Mouse (Mus musculus): ENCODE measurements around the gene Sept6.
A peak's percentile ranks its signal among the peaks of the same experiment; 100 is the strongest.
"Not testable (repeated sequence)": the region's sequence is repeated elsewhere in the genome, so short reads cannot be mapped to it uniquely, and the experiment has no call there.

The Sept6 gene

DNA sequence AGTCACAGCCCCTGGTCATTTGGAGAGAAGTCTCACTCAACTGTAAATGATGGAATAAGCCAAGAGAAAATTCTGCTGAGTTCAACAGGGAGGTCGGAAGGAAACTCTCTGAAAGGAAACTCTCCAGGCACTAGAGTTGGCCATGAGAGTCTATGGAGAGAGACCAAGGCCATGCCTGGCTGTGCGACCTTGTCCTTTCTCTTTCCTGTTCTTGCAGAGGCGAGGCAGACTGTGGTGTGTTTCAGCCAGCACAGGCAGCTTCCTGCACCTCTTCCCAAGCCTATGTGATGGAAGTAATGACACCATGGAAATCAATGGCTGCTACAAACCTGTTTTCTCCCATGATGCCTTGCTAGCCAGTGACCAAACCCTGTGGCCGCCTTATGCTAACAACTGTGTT, 20.4 kb downstream of the Sept6 start:
- no peak for DNase-seq (ENCODE audit: low read depth, low spot score)

DNA sequence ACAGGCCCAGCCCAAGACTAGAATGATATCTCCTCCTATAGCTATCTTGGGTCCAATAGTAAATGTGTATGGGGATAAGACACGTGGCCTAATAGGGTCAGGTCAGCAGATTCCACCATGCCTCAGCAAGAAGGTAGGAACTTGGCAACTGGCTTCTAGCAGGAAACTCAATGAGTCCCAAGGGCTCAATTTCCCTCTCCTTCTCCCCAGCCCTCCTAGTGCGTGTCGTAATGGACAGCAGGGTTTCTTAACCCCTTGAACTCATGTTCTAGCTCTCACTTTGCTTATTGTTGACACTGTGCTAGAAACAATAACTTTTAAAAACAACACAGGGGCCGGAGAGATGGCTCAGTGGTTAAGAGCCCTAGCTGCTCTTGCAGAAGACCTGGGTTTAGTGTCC, 22.1 kb downstream of the Sept6 start:
- no peak for DNase-seq (ENCODE audit: low read depth, low spot score)

DNA sequence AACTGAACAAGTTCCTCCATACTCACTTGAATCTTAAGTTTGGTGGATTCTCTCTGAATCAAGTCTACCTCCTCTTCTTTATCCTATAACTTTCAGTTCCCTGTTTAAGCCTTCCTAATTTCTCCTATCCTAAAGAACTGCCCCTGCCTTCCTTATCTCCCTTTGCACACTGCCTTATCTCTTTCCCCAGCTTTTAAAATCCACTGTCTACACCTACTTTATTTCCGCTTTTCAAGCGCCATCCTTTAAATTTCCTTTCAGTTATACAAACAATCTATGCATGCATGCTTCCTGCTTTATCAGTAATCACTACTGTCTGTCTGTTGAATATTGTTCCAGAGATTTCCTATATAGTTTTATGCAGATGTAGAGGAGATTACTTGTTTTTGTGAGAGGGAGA, 34.9 kb downstream of the Sept6 start:
- peak; percentile 12 for DNase-seq (ENCODE audit: low read depth, low spot score)

GRCm38 (mm10) chrX:36941106-36941505, 50.5 kb downstream of the Sept6 start:
- no peak for DNase-seq (ENCODE audit: low read depth, low spot score)

DNA sequence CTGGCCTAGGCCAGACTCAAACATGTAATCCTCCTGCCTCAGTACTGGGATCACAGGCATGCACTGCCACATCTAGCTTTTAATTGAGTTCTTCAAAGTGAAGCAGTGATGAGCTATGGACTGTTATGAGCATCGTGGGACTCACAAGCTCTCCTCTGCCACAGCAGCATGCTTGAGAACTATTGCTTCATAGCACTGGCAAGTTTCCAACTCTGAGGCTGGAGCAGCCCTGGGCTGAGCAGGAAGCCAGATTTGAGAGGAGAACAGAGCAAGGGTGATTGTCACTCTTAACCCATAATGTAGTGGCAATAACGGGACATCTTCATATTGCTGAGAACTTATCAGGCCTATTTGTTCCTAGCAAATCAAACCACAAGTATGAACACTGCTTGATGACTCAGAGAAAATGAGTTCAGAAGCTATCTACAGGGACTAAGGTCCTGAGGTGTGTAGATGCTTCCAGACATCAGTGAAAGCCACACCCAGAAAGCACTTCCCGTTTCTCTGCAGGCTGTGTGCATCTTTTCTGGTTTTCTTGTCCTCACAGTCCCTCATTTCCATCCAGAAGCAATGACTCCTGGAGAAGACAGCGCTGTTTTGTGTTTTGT, 51.7 kb downstream of the Sept6 start:
- DNase-seq (ENCODE audit: low read depth, low spot score): no peak

- DNase-seq (ENCODE audit: low read depth, low spot score): no peak
These were observed 56.1 kb downstream of the Sept6 start for GRCm38 (mm10) chrX:36935326-36935966.

DNA sequence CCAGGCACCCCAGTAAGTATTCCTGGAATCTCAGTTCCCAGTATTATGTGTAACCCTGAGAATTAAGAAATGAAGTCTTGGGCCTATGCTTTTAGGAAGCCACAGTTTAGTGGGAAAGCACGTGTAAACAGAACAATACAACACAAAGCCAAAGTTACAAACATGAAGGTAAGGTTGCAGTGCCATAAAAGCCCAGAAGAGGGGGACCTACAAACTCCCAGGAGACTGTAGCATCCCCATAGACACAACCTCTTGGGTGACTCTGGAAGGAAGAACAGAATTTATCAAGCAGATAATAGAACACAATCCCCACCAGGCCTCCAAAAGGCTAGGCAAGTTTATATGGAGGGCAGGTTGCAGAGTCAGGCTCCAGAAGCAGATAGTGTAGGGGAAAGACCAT, 61.0 kb downstream of the Sept6 start:
- no peak for DNase-seq (ENCODE audit: low read depth, low spot score)

- no peak for DNase-seq (ENCODE audit: low read depth, low spot score)
These were observed 61.9 kb downstream of the Sept6 start for GRCm38 (mm10) chrX:36929694-36930093.

DNA sequence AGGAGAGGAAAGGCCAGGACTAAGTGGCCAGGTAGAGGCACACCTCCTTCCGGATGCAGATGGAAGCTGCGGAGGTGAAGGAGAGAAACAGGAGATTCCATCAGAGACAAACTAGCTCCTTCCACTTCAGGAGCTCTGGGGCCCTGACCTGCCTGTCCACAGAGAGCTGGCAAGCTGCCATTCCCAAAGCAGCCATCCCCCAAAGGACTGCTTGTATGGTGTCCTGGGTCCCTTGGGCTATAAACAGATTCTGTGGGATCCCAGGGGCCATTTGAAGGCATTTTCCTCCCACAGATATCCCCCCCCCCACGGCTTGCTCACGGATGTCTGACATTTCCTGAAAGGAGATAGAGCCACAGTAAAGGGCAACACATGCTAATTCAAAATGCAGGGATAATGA, 62.8 kb downstream of the Sept6 start:
- DNase-seq (ENCODE audit: low read depth, low spot score): no peak

- DNase-seq (ENCODE audit: low read depth, low spot score): no peak
These were observed 70.2 kb downstream of the Sept6 start for GRCm38 (mm10) chrX:36921346-36921745.

DNA sequence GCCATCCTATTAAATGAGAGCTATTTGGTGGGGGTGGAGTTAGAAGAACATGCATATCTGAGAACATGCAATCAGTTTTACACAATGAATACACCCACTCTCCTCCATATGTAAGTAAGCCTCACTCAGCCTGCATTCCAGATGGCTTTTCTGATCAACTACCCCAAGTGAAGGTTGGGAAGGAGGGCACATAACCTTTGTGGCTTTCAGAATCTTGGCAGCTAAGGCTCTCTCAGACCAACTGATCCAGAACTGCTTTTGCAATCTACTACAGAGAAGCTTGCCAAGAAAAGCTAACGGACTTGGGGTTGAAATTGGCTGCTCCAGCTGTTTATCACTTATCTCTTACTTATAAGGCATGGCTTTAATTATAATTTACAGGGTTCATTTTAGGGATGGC, 73.8 kb downstream of the Sept6 start:
- no peak for DNase-seq (ENCODE audit: low read depth, low spot score)

DNA sequence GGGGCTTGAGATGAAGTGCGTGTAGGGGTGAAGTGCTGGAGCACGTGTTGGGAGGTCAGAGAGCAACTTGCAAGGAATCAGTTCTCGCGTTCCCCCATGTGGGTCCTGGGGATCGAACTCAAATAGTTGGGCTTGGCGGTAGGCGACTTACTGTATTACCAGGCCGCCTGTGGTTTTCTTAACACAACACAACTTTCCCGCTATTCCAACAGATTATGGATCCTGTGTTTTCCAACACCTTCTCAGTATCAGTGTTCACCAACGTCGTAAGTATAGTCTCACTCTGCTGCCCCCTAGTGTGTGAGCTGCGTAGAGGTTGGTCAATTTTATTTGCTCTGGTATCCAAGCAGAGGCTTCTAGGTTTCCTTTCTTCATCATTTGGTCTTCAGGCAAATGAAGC, 80.3 kb downstream of the Sept6 start:
- DNase-seq (ENCODE audit: low read depth, low spot score): peak; percentile 19

DNA sequence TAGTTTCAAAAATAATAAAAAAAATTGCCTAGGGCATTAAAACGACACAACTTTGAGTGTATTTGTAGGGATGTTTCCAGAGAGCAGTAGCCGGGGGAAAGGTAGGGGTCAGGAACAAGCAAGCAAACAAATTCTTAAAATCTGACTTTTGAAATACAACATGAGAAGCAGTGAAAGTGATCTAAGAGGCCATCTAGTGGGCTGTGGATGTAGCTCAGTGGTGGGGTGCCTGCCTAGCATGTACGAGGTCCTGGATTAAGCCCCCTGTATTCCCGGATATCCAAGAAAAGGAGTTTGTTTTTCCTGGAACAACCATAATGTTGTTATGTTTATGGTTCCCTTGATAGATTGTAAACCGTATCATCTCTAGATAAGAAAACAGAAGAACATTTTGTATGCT, 85.1 kb downstream of the Sept6 start:
- DNase-seq (ENCODE audit: low read depth, low spot score): no peak

DNA sequence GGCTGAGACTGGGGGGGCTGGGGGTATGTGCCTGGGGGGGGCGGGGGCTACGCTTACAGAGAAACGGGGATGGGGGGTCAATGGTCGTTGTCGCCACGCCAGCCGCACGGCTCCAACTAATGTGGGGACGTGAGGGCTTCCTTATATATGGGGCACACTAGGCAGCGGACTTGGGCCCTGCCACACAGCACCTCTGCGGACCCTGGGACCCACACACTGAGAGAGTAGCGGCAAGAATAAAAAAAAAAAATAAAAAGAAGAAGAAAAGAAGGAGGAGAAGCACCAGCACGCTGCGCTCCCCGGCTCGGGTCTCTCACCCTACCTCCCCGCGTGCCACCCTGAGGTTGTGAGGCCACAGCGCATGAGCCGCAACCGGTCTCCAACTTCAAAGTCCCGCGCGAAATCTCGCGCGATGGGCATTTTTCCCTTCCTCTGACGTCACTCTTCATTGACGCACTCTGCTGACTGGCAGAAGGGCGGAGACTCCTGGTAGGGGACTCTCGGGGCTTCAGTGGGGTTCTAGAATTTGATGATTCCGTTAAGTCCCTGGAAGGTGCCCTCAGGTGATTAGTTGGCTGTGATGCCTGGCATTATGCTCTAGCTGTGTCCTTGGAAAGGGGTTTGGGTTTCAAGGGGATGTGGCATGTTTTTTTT, 88.4 kb downstream of the Sept6 start:
- peak; percentile 81 for DNase-seq (ENCODE audit: low read depth, low spot score)

- peak; percentile 4 for DNase-seq (ENCODE audit: low read depth, low spot score)
These were observed 89.1 kb downstream of the Sept6 start, which contains the start of gene Nkrf for GRCm38 (mm10) chrX:36902321-36903114. Gene Nkrf (minus strand): TSS chrX:36902899.

GRCm38 (mm10) chrX:36901655-36902054, 89.9 kb downstream of the Sept6 start:
- no peak for DNase-seq (ENCODE audit: low read depth, low spot score)

DNA sequence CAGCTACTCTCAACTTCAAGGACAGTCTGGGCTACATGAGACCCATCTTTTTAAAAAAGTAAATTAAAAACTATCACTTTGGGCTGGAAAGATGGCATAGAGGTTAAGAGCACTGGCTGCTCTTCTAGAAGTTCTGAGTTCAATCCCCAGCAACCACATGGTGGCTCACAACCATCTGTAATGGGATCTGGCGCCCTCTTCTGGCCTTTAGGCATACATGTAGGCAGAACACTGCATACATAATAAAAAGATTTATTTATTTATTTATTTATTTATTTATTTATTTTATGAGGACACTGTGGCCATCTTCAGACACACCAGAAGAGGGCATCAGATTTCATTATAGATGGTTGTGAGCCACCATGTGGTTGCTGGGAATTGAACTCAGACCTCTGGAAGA, 92.7 kb downstream of the Sept6 start:
- DNase-seq (ENCODE audit: low read depth, low spot score): not testable (repeated sequence)

DNA sequence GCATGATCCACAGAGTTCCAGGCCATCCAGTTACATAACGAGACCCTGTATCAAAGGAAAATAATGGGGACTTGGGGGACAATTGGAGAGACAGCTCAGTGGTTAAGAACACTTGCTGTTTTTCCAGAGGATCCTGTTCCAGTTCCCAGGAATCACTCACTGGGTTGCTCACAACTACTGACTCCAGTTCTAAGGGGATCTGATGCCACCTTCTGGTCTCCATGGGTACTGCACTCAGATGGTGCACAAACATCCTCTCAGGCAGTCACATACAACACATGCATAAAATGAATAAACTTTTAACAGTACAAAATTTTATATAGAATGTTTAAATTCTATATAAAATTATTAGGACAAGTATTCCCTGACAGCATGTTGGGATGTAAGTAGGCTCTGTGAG, 106.9 kb downstream of the Sept6 start:
- no peak for DNase-seq (ENCODE audit: low read depth, low spot score)

GRCm38 (mm10) chrX:36874704-36875128, 116.9 kb downstream of the Sept6 start:
- DNase-seq (ENCODE audit: low read depth, low spot score): no peak

DNA sequence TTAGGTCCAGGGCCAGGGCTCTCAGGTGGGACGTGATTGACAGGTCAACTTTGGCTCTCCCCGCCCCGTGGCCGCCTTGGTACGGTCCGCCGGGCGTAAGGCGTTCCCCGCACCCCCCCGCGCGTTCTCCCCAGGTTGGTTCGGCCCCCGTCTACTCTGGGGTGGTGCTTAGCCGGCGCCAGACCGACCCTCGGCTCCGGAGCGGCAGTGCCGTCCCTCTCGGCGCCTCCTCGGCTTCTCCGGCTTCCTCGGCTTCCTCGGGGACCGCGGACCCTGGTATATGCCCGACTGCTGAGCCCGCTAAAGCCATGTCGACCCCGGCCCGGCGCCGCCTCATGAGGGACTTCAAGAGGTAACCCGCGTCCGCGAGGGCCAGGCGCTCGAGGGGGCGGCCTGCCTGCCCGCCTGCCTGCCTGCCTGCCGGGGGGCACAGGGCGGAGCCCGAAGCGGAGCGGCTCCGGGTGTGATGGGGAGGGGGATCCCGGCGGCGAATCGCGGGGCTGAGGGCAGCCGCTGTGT, 117.4 kb downstream of the Sept6 start:
- DNase-seq (ENCODE audit: low read depth, low spot score): peak; percentile 68

DNA sequence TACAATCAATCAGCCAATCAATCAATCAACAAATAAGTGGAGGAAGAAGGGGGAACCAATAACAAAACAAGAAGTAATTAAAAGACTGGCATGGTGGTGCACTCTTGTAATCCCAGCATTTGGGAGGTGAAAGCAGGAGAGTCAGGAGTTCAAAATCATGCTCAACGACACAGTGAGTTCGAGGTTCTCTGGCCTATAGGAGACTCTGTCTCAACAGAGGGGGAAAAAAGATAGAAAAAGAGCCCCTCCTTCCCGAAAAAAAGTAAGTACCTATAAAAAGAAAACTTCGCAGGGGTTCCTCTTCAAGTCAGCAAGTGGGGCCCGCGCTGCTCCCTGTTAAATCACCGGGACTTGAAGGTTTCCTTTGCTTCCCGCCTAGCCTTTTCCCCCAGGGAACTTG, 117.8 kb downstream of the Sept6 start, which contains the start of the genes Ube2a and C330007P06Rik:
Ube2a (plus strand) TSS at position 136 of the 400 bp plus-strand sequence.
C330007P06Rik (minus strand) TSS at position 347 of the 400 bp plus-strand sequence.
- no peak for DNase-seq (ENCODE audit: low read depth, low spot score)

DNA sequence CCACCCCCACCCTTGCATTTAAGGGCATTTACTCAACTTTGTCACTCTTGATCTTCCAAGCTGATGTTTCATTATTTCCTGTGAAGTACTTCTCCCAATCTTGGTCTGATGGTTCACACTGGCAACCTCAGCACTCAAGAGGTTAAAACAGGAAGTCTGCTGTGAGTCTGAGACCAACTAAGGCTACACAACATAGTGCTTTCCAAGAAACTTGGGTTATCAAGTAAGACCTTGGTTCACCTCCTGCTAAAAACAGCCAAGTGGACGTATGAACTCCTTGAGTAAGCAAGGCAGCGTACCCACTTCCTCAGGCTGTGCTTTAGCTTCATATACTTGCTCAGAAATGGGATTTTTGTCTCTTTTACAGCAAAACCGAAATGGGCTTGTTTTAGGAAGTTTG, 121.2 kb downstream of the Sept6 start:
- no peak for DNase-seq (ENCODE audit: low read depth, low spot score)
